Mouse (Mus musculus) MEL (cell line): ENCODE data around the gene Ctsw.
A peak's percentile ranks its signal among the peaks of the same experiment; 100 is the strongest.

Source experiments
- BHLHE40 ChIP-seq: IDR thresholded peaks from 2 replicates; pipeline ENCODE4 v1.6.1; 2012; ENCODE audit warnings: low read depth, mild to moderate bottlenecking, inconsistent platforms, low read length, improper control_type of control experiment, borderline replicate concordance
- CTCF ChIP-seq, 3 experiments: IDR thresholded peaks in 2 of 3; conservative IDR thresholded peaks in 1 of 3; 2 replicates each; pipeline ENCODE4 v1.5.1; 2011 to 2012; ENCODE audit warnings: low read length in 3 of 3, low read depth in 2 of 3, mild to moderate bottlenecking in 2 of 3, improper control_type of control experiment in 1 of 3, inconsistent platforms in 1 of 3, mixed read lengths in 1 of 3, moderate library complexity in 1 of 3; ENCODE audit not compliant: control insufficient read depth in 1 of 3, insufficient read depth in 1 of 3, poor library complexity in 1 of 3, severe bottlenecking in 1 of 3
- GATA1 ChIP-seq: IDR thresholded peaks from 2 replicates; pipeline ENCODE4 v1.6.1; 2011; ENCODE audit warnings: low read depth, low read length, improper control_type of control experiment
- KAT2A ChIP-seq: conservative IDR thresholded peaks from 2 replicates; pipeline ENCODE4 v1.6.1; 2012; ENCODE audit warnings: low read depth, low read length, improper control_type of control experiment, inconsistent platforms
- NELFE ChIP-seq: IDR thresholded peaks from 2 replicates; pipeline ENCODE4 v1.6.1; 2011; ENCODE audit warnings: low read depth, low read length, improper control_type of control experiment
- POLR2A ChIP-seq, 2 experiments: IDR thresholded peaks; 2 replicates each; pipeline ENCODE4 v1.6.1; 2011 to 2012; ENCODE audit warnings: low read length in 2 of 2, mild to moderate bottlenecking in 2 of 2, control low read depth in 1 of 2, improper control_type of control experiment in 1 of 2, low read depth in 1 of 2, moderate library complexity in 1 of 2; ENCODE audit not compliant: control insufficient read depth in 1 of 2, insufficient read depth in 1 of 2, poor library complexity in 1 of 2
- POLR2AphosphoS5 ChIP-seq: IDR thresholded peaks from 2 replicates; pipeline ENCODE4 v1.6.1; 2012; ENCODE audit warnings: low read depth, borderline replicate concordance, mild to moderate bottlenecking, inconsistent platforms, low read length, moderate library complexity, mixed read lengths
- SMC3 ChIP-seq: IDR thresholded peaks from 2 replicates; pipeline ENCODE4 v1.6.1; 2011; ENCODE audit warnings: low read depth, low read length, improper control_type of control experiment
- USF1 ChIP-seq: IDR thresholded peaks from 2 replicates; pipeline ENCODE4 v1.6.1; 2014; ENCODE audit warnings: low read depth, mild to moderate bottlenecking, inconsistent platforms, low read length, improper control_type of control experiment, moderate library complexity
- ZC3H11A ChIP-seq: IDR thresholded peaks from 2 replicates; pipeline ENCODE4 v1.6.1; 2012; ENCODE audit warnings: low read depth, mild to moderate bottlenecking, inconsistent platforms, low read length, improper control_type of control experiment

DNA sequence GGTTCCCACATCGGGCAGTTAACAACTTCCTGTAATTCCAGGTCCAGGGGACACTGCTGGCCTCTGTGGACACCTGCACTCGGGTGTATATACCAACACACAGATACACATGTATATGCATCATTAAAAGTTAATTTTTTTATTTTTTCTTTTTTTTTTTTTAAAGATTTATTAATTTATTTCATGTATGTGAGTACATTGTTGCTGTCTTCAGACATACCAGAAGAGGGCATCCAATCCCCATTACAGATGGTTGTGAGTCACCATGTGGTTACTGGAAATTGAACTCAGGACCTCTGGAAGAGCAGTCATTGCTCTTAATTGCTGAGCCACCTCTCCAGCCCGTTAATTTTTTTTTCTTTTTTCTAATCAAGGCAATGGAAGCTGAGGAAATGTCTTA, 4.5 kb upstream of the Ctsw start:
- TF ChIP-seq POLR2A (IDR thresholded peaks at IDR 0.05; ENCODE audit: control insufficient read depth in 1 of 2, insufficient read depth in 1 of 2, low read depth in 1 of 2, low read length in 2 of 2, poor library complexity in 1 of 2) (no peak), SMC3 (peak; percentile 22; the same call in 1 of the 2 replicates), GATA1 (no peak), CTCF (IDR thresholded peaks at IDR 0.05 in 2 of 3, conservative IDR thresholded peaks at IDR 0.05 in 1 of 3; ENCODE audit: control insufficient read depth in 1 of 3, insufficient read depth in 1 of 3, low read depth in 2 of 3, low read length in 3 of 3, poor library complexity in 1 of 3, severe bottlenecking in 1 of 3) (peak; percentile 8 to 48 (median 9); a peak in 3 of 6 replicates), NELFE (no peak), USF1 (no peak), BHLHE40 (no peak), POLR2AphosphoS5 (no peak), KAT2A (no peak), ZC3H11A (no peak)
